Mouse (Mus musculus) CH12.LX (cell line): Measurements from ENCODE around the gene Nans.

Experiments
- CTCF ChIP-seq, 2 experiments: IDR thresholded peaks in 1 of 2; conservative IDR thresholded peaks in 1 of 2; 2 replicates each; pipeline ENCODE4 v1.5.1; 2011 to 2012; ENCODE audit warnings: low read depth in 2 of 2, low read length in 2 of 2, improper control_type of control experiment in 1 of 2, inconsistent platforms in 1 of 2, mild to moderate bottlenecking in 1 of 2, moderate library complexity in 1 of 2
- EP300 ChIP-seq: IDR thresholded peaks from 2 replicates; pipeline ENCODE4 v1.6.1; 2011; ENCODE audit warnings: low read length, improper control_type of control experiment
- HCFC1 ChIP-seq: IDR thresholded peaks from 2 replicates; pipeline ENCODE4 v1.6.1; 2012; ENCODE audit warnings: low read depth, mild to moderate bottlenecking, inconsistent platforms, low read length, improper control_type of control experiment
- MAFK ChIP-seq: IDR thresholded peaks from 2 replicates; pipeline ENCODE4 v1.6.1; 2011; ENCODE audit warnings: low read length, improper control_type of control experiment; ENCODE audit not compliant: insufficient replicate concordance
- SIN3A ChIP-seq: IDR thresholded peaks from 2 replicates; pipeline ENCODE4 v1.6.1; 2012; ENCODE audit warnings: low read length, improper control_type of control experiment, inconsistent platforms
- SMC3 ChIP-seq: IDR thresholded peaks from 2 replicates; pipeline ENCODE4 v1.6.1; 2011; ENCODE audit warnings: low read depth, low read length, improper control_type of control experiment
- ZNF384 ChIP-seq: IDR thresholded peaks from 2 replicates; pipeline ENCODE4 v1.6.1; 2012; ENCODE audit warnings: low read depth, low read length, improper control_type of control experiment, inconsistent platforms

DNA sequence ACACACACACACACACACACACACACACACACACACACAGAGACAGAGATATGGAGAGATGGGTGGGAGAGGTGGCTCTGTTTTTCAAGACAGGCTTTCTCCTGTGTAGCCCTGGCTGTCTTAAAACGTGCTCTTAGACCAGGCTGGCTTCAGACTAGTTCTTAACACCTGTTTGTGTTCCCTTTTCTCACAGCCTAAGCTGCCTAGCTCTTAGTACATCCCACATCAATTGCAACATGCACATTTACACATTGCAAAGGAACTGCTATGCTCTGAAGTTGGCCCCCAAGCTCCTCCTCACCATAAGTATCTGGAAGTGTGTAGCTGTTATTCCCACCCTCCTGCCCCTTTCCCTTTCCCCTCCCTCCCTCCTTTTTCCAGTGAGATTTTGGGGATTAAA is 41.6 kb upstream of the Nans start:
- TF ChIP-seq MAFK, result no peak
- no peak for TF ChIP-seq CTCF (conservative IDR thresholded peaks at IDR 0.05 in 1 of 2, IDR thresholded peaks at IDR 0.05 in 1 of 2; ENCODE audit: low read depth in 2 of 2, low read length in 2 of 2)
- no peak for TF ChIP-seq ZNF384
- no peak for TF ChIP-seq SIN3A
- TF ChIP-seq HCFC1, result no peak
- no peak for TF ChIP-seq EP300
- no peak for TF ChIP-seq SMC3
